Mouse (Mus musculus): ENCODE data around the gene Ahcy.
"Not testable (repeated sequence)": the region's sequence is repeated elsewhere in the genome, so short reads cannot be mapped to it uniquely, and the experiment has no call there.

Gene Ahcy

GRCm38 (mm10) chr2:155019673-155020072, 54.6 kb downstream of the Ahcy start:
- DNase-seq (ENCODE audit: low spot score in 2 of 2), result peak; percentile 72 to 78

- peak; percentile 33 to 49 for DNase-seq (ENCODE audit: low spot score in 2 of 2)
Observed at GRCm38 (mm10) chr2:155018762-155019641, 55.3 kb downstream of the Ahcy start.

- not testable (repeated sequence) for DNase-seq (ENCODE audit: low spot score in 2 of 2)
Observed at GRCm38 (mm10) chr2:155018251-155018755, 56.0 kb downstream of the Ahcy start, which contains the start of gene Gm14226. Gene Gm14226, plus strand, starts transcription at chr2:155018266.

GRCm38 (mm10) chr2:155016751-155017150, 57.5 kb downstream of the Ahcy start:
- not testable (repeated sequence) for DNase-seq (ENCODE audit: low spot score in 2 of 2)

GRCm38 (mm10) chr2:155012991-155013390, 61.3 kb downstream of the Ahcy start:
- no peak for DNase-seq (ENCODE audit: low spot score in 2 of 2)

- DNase-seq (ENCODE audit: low spot score in 2 of 2), result no peak
Observed at GRCm38 (mm10) chr2:155011086-155011656, 63.1 kb downstream of the Ahcy start.
